Mouse (Mus musculus): Measurements from ENCODE around the gene Nptn. TPM values are rescaled to one million over a fixed set of nuclear protein-coding genes. Genes with fewer than 3 reads are reported as not detected.

The Nptn gene
- polyA plus RNA-seq, 1 experiment: 1,109 TPM

DNA sequence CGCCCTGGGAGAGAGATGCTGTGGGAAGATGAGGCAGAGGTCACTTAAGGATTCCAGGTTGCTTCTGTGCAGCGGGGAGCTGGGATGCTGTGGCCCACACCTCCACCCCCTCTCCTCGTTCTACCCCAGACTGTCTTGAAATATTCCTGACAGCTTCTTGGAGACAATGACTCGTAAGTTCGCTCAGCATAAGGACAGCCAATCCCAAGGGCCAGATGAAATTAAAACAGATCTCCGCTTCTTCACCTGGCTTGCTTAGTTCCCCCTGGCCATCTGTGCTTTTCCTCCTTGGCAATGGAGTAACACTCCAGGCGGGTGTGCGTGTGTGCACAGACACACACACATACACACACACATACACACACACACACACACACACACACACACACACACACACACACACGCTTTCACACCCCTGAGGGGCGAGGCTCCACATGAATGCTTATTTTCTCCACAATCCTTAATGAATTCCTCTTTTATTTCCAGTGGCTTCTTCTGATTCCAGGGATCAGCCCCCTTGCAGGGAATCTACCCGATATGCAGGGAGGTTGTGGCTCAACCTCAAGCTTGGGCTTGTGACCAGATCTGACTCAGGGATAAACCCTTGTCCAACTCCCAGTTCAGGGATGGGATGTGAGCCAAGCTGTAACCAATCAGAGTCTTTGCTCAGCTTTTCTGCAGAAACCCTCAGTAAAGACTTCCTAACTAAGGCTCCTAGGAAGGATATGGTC lies 35.2 kb upstream of the Nptn start:
- Histone ChIP-seq H3K4me1 (ENCODE audit: control insufficient read depth, insufficient read depth, low read length) (peaks cover 7% of the 10 kb centered on the region; the same call in 1 of the 2 replicates), H3K4me3 (ENCODE audit: insufficient read depth, low read length) (no peak overlapping the region), H3K27ac (ENCODE audit: insufficient read depth, low read length) (0 out of 2 replicates have a peak overlapping the region, but pooled peaks have one; percentile 5)
- no peak for TF ChIP-seq POLR2A (IDR thresholded peaks at IDR 0.05; ENCODE audit: extremely low read depth, insufficient read depth, low read length)
- TF ChIP-seq CTCF (IDR thresholded peaks at IDR 0.05; ENCODE audit: extremely low read depth, insufficient read depth, low read length): no peak

DNA sequence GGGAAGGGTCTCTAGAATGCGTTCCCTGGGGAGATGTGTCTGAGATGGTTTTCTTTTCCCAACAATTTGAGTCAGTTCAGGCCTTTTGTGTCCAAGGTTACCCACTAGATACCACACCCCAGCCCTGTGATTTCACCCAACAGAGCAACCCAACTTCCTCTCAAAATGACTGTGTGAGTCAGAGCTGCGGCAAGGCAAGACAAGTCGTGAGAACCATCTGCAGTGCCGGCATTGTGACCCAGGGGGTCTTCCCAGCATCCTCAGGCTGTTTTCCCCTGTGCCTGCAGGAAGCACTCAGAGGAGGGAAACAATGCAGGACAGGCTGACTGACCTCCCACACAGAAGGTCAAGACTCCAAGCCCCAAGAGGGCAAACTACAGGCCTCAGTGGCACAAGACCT lies 33.1 kb upstream of the Nptn start:
- Histone ChIP-seq H3K4me1 (ENCODE audit: control insufficient read depth, insufficient read depth, low read length) (peaks cover 7% of the 10 kb centered on the region; the same call in 1 of the 2 replicates), H3K27ac (ENCODE audit: insufficient read depth, low read length) (no peak overlapping the region), H3K4me3 (ENCODE audit: insufficient read depth, low read length) (no peak overlapping the region)
- TF ChIP-seq POLR2A (IDR thresholded peaks at IDR 0.05; ENCODE audit: extremely low read depth, insufficient read depth, low read length): no peak
- TF ChIP-seq CTCF (IDR thresholded peaks at IDR 0.05; ENCODE audit: extremely low read depth, insufficient read depth, low read length): no peak

GRCm38 (mm10) chr9:58549694-58550093 lies 32.3 kb upstream of the Nptn start:
- TF ChIP-seq POLR2A (IDR thresholded peaks at IDR 0.05; ENCODE audit: extremely low read depth, insufficient read depth, low read length): no peak
- no peak for TF ChIP-seq CTCF (IDR thresholded peaks at IDR 0.05; ENCODE audit: extremely low read depth, insufficient read depth, low read length)
- Histone ChIP-seq H3K4me3 (ENCODE audit: insufficient read depth, low read length) (no peak overlapping the region), H3K27ac (ENCODE audit: insufficient read depth, low read length) (no peak overlapping the region)

DNA sequence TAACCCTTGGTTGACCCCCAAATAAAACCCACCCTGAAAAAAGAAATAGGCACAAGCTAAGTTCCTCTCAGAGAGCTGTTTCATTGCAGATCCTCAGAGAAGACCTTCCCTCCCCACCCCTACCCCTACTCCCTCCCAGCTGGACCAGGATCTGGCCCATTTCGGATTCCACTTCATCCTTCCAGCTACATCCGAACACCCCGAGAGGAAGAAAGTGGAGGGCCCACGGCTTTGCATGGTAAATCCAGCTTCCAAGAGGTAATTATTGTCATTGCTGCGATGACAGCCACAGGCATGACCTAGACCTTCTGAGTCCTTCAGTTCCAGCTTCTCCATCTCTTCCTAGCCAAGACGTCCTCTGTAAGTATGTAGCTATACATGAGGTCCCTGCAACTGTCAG lies 31.1 kb upstream of the Nptn start:
- Histone ChIP-seq H3K4me1 (ENCODE audit: control insufficient read depth, insufficient read depth, low read length) (peaks cover 7% of the 10 kb centered on the region; the same call in 1 of the 2 replicates), H3K27ac (ENCODE audit: insufficient read depth, low read length) (no peak overlapping the region), H3K4me3 (ENCODE audit: insufficient read depth, low read length) (no peak overlapping the region)
- TF ChIP-seq CTCF (IDR thresholded peaks at IDR 0.05; ENCODE audit: extremely low read depth, insufficient read depth, low read length) (no peak), POLR2A (IDR thresholded peaks at IDR 0.05; ENCODE audit: extremely low read depth, insufficient read depth, low read length) (no peak)

More at GRCm38 (mm10) chr9:58549694-58550093, 32.3 kb upstream of the Nptn start:
- H3K4me1 ChIP-seq (ENCODE audit: control insufficient read depth, insufficient read depth, low read length): peaks cover 7% of the 10 kb centered on the region; the same call in 1 of the 2 replicates

DNA sequence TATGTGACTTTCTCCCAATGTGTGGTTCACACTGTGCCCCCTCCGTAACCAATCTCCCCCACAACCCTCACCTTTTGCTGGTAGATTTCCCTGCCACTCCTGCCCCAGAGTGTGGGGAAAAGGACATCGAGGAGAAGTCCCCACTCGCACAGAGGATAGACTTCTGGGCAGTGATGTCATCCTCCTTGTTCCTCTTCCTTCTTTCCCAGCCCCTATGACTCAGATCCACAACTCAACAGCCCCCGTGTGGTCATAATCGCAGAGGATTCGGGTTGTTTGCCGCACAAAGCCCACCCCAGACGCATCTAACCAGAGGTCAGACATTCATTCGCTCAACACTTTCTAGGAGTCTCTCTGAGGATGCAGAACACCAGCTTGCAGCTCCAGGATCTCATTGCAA lies 30.0 kb upstream of the Nptn start:
- TF ChIP-seq CTCF (IDR thresholded peaks at IDR 0.05; ENCODE audit: extremely low read depth, insufficient read depth, low read length): no peak
- no peak for TF ChIP-seq POLR2A (IDR thresholded peaks at IDR 0.05; ENCODE audit: extremely low read depth, insufficient read depth, low read length)

DNA sequence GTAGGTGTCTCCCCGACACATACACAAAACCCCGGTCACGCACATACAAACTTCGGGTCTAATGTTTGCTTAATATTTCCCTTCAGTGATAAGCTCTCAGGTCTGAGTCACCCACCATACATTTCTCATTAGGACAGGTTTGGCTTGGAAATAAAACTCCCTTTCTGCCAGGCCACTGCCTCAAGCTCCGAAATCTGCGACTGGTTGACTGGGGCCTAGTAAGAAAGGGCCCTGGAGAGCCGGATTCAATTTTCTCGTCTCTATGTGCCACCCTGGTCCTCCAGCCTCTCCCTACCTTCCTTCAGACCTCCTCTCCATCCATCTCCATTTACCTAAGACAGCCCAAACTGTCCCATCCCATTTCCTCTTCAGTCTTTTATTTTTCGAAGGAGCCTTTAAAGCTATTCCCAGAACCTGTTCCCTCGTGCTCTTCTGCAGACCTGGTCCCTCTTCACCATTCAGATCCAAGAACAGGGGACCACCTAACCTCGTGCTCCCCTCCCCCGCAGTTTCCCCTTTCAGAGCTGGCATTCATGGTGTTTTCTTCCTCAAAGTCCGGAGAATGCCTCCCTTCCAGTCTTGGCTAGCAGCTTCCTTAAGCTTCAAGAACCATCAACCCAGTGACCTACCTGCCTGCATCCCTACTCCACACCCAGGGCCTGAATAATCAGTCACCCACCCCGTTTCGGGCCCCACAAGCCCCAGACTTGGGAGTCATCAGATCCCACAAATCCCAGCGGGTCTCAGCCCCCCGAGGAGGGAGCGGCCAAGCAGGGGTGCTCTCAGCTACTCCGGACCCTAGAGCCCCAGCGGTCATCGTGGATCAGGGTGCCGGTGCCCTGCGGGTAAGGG lies 27.8 kb upstream of the Nptn start:
- Histone ChIP-seq H3K4me1 (ENCODE audit: control insufficient read depth, insufficient read depth, low read length) (peaks cover 7% of the 10 kb centered on the region), H3K27ac (ENCODE audit: insufficient read depth, low read length) (peak overlapping the region; percentile 94), H3K4me3 (ENCODE audit: insufficient read depth, low read length) (peak overlapping the region; percentile 56)
- no peak for TF ChIP-seq POLR2A (IDR thresholded peaks at IDR 0.05; ENCODE audit: extremely low read depth, insufficient read depth, low read length)
- no peak for TF ChIP-seq CTCF (IDR thresholded peaks at IDR 0.05; ENCODE audit: extremely low read depth, insufficient read depth, low read length)

More for the DNA sequence above, 30.0 kb upstream of the Nptn start:
- Histone ChIP-seq H3K27ac (ENCODE audit: insufficient read depth, low read length) (no peak overlapping the region), H3K4me1 (ENCODE audit: control insufficient read depth, insufficient read depth, low read length) (peaks cover 11% of the 10 kb centered on the region), H3K4me3 (ENCODE audit: insufficient read depth, low read length) (no peak overlapping the region)

- H3K4me1 ChIP-seq (ENCODE audit: control insufficient read depth, insufficient read depth, low read length): peaks cover 7% of the 10 kb centered on the region
- peak within 1 kb of the TSS; percentile 94 for H3K27ac ChIP-seq (ENCODE audit: insufficient read depth, low read length)
- TF ChIP-seq CTCF (IDR thresholded peaks at IDR 0.05; ENCODE audit: extremely low read depth, insufficient read depth, low read length) (no peak), POLR2A (IDR thresholded peaks at IDR 0.05; ENCODE audit: extremely low read depth, insufficient read depth, low read length) (peak; percentile 62; the same call in 1 of the 2 replicates)
- peak within 1 kb of the TSS; percentile 56 for H3K4me3 ChIP-seq (ENCODE audit: insufficient read depth, low read length)
Measured at GRCm38 (mm10) chr9:58554908-58555684, 26.9 kb upstream of the Nptn start, which contains the start of gene Cd276. TSS of gene Cd276 (minus strand) at chr9:58555437.

GRCm38 (mm10) chr9:58555685-58556414 lies 26.2 kb upstream of the Nptn start:
- H3K4me3 ChIP-seq (ENCODE audit: insufficient read depth, low read length): peak overlapping the region; percentile 56
- peaks cover 7% of the 10 kb centered on the region for H3K4me1 ChIP-seq (ENCODE audit: control insufficient read depth, insufficient read depth, low read length)
- peak overlapping the region; percentile 94 for H3K27ac ChIP-seq (ENCODE audit: insufficient read depth, low read length)
- TF ChIP-seq POLR2A (IDR thresholded peaks at IDR 0.05; ENCODE audit: extremely low read depth, insufficient read depth, low read length) (no peak), CTCF (IDR thresholded peaks at IDR 0.05; ENCODE audit: extremely low read depth, insufficient read depth, low read length) (no peak)
